Mouse (Mus musculus): ENCODE results near the gene Prpsap2. TPM values are rescaled to one million over a fixed set of nuclear protein-coding genes. Genes with fewer than 3 reads are reported as not detected.

Gene Prpsap2
- polyA plus RNA-seq, 1 experiment: 54.3 TPM

DNA sequence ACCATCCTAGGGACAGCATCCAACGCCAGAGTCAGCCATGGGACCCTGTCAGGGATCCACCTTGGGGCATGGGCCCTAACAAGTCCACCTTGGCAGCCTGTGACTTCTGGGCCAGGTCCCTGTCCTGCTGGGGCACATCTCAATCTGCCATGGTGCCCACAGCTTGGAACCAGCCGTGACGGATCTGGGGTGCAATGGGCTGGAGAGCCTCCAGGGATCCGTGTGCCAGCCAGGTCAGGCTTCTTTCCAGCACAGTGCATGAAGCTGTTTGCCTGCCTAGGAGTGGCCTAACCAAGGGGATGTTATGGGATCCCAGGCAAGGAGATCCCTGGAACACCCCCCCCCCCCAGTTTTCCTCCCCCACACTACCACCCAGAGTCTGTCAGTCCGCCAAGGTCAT lies 68.9 kb downstream of the Prpsap2 start:
- TF ChIP-seq POLR2A (IDR thresholded peaks at IDR 0.05; ENCODE audit: borderline replicate concordance, extremely low read depth, insufficient read depth, insufficient read length, poor library complexity, severe bottlenecking) (no peak), CTCF (IDR thresholded peaks at IDR 0.05; ENCODE audit: borderline replicate concordance, extremely low read depth, insufficient read depth, insufficient read length) (no peak)
- no peak for DNase-seq (ENCODE audit: low read depth)

DNA sequence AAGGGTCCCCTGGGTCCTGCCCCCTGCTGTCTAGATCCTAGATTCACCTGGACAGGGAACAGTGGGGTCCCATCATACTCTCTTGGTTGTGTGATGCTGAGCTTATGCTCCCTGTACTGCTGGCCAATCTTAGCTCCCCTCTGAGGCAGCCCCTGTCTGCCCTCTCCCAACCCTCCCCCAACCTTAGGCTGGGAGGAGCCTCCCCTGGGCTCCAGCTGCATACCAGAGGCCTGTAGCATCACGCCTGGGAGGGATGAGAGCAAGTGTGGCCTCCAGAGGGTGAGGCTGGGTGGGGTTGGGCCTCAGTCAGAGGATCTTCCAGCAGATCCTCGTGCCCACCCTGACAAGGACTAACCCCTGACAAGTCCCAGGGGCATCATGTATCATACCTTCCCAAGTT lies 74.3 kb downstream of the Prpsap2 start:
- TF ChIP-seq POLR2A (IDR thresholded peaks at IDR 0.05; ENCODE audit: borderline replicate concordance, extremely low read depth, insufficient read depth, insufficient read length, poor library complexity, severe bottlenecking) (no peak), CTCF (IDR thresholded peaks at IDR 0.05; ENCODE audit: borderline replicate concordance, extremely low read depth, insufficient read depth, insufficient read length) (no peak)
- no peak for DNase-seq (ENCODE audit: low read depth)

DNA sequence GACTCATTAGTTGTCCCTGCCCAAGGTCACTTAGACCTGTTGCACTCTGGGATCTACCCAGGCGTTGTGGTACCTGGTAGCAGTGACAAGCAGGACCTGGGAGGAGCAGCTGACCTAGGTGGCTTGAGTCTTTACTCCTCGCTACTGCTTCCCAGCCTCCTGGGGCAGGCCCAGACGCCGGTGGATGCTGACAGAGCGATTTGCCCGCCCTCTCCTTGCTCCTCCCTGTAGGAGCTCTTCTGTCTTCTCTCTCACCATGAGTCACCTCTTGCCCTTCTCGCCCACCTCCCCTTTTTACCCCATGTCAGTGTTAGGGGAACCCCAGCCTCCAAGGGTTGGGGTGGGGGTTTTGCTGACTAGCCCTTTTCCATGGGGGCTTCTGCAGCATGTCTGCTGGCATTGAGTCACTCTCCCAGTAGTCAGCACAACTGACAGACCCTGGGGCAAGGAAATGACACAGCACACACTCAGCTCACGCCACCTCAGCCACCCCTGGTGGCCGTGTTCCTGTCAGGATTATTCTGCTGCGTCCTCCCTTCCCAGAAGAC lies 74.9 kb downstream of the Prpsap2 start:
- no peak for DNase-seq (ENCODE audit: low read depth)
- TF ChIP-seq CTCF (IDR thresholded peaks at IDR 0.05; ENCODE audit: borderline replicate concordance, extremely low read depth, insufficient read depth, insufficient read length) (no peak), POLR2A (IDR thresholded peaks at IDR 0.05; ENCODE audit: borderline replicate concordance, extremely low read depth, insufficient read depth, insufficient read length, poor library complexity, severe bottlenecking) (no peak)

DNA sequence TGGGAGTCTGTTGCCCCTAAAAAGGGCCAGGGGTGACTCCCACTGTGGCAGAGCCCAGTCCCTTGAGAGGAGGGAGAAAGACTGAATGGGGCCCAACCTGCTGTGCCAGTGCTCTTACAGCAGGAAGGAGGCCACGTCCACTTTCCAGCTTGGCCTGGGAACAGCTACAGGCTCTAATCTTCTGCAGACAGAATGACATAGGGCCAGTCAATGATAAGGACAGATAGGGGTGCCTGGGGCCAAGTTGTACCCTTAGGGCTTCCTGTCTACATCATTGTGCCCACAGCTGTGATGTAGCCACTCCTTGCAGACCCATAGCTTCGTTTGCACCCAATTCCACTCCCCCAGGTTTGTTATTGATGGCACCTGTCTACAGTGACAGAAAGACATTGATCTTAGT lies 75.7 kb downstream of the Prpsap2 start:
- TF ChIP-seq POLR2A (IDR thresholded peaks at IDR 0.05; ENCODE audit: borderline replicate concordance, extremely low read depth, insufficient read depth, insufficient read length, poor library complexity, severe bottlenecking) (no peak), CTCF (IDR thresholded peaks at IDR 0.05; ENCODE audit: borderline replicate concordance, extremely low read depth, insufficient read depth, insufficient read length) (no peak)
- DNase-seq (ENCODE audit: low read depth): no peak

DNA sequence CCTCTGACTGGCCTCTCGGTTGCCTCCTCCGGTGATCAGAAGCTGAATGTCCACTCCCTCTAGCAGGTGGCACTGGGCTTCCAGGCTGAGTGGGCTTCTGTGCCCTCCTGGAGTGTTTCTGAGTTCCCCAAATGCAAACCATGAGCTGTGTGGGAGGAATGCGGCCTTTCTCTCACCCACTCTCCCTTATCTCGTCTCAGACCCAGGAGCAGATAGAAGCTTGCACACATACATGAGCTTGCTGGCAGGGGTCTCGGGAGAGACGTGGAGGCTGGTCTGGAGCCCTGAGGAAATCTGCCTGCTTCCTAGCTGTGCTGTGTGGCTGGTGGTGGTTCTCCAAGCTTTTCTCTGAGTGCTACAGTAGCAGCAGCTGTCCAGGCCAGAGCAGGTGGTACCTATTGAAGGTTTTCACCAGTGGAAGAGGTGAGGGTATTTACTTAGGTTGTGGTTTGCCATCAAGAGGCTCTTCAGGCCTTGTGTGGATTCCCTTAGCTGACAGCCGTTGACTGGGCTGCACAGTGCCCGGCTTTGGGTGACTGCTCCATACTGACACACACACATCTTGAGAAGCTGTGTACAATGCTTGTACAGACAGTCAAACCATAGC lies 76.7 kb downstream of the Prpsap2 start:
- TF ChIP-seq POLR2A (IDR thresholded peaks at IDR 0.05; ENCODE audit: borderline replicate concordance, extremely low read depth, insufficient read depth, insufficient read length, poor library complexity, severe bottlenecking): no peak
- no peak for TF ChIP-seq CTCF (IDR thresholded peaks at IDR 0.05; ENCODE audit: borderline replicate concordance, extremely low read depth, insufficient read depth, insufficient read length)

DNA sequence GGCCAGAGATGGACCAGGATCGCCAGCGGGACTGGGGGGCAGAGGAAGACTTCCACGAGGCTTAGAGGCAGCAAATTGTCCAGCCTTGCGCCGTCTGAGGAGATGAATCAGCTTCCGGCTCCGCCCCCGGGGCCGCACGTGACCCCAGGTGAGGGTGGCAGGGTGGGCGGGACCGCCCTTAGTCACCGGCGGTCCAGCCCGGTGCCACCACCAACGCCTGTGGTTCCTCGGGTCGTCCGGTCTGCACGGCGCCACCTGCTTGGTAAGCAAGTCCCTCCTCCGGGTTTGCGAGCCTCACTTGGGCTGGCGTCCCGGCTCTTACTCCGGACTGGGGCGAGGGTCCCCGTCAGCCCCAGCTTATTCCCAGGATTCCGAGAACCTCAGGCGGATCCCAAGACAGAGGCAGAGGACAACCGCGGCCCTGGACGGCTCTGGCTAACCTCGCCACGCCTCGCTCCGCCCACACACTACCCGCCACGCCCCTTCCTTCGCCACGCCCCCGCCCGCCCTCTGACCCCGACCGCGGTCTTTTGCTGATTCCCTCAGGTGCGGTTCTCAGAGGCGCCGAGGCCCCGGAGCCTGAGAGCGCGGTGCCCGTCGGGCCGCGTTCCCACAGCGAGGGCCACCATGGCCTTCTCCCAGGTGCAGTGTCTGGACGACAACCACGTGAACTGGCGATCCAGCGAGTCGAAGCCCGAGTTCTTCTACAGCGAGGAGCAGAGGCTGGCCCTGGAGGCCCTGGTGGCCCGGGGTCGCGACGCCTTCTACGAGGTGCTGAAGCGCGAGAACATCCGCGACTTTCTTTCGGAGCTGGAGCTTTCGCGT lies 77.8 kb downstream of the Prpsap2 start, which contains the start of gene Fam83g:
Gene Fam83g, plus strand, starts transcription at position 185 of the 825 bp plus-strand sequence.
- TF ChIP-seq CTCF (IDR thresholded peaks at IDR 0.05; ENCODE audit: borderline replicate concordance, extremely low read depth, insufficient read depth, insufficient read length) (no peak), POLR2A (IDR thresholded peaks at IDR 0.05; ENCODE audit: borderline replicate concordance, extremely low read depth, insufficient read depth, insufficient read length, poor library complexity, severe bottlenecking) (no peak)
- DNase-seq (ENCODE audit: low read depth): peak; percentile 15

More for the DNA sequence above, 76.7 kb downstream of the Prpsap2 start:
- no peak for DNase-seq (ENCODE audit: low read depth)

Other genes starting within 250 kb of the Prpsap2 start
- gene Epn2, start 182.4 kb downstream of the Prpsap2 start, polyA plus RNA-seq (2012; rRNA removed): 66.2 and 69.1 TPM in 2 replicates
- gene Grap, start 108.8 kb downstream of the Prpsap2 start, polyA plus RNA-seq (2012; rRNA removed): 4.5 and 6.0 TPM in 2 replicates
- 0.42 and 0.55 TPM in 2 replicates for gene Fam83g, start 78.0 kb downstream of the Prpsap2 start, polyA plus RNA-seq (2012; rRNA removed)
- gene Slc5a10, start 41.3 kb downstream of the Prpsap2 start, polyA plus RNA-seq (2012; rRNA removed): 0.04 and 0.11 TPM in 2 replicates
- 82.7 and 97.5 TPM in 2 replicates for gene Ulk2, start 93.0 kb upstream of the Prpsap2 start, polyA plus RNA-seq (2012; rRNA removed)
- 15.8 and 17.1 TPM in 2 replicates for gene Akap10, start 168.2 kb upstream of the Prpsap2 start, polyA plus RNA-seq (2012; rRNA removed)
- 13.5 and 16.9 TPM in 2 replicates for gene Specc1, start 194.7 kb upstream of the Prpsap2 start, polyA plus RNA-seq (2012; rRNA removed)